Mouse (Mus musculus): Measurements from ENCODE around the gene Rhbdd1. TPM values are rescaled to one million over a fixed set of nuclear protein-coding genes. Genes with fewer than 3 reads are reported as not detected.

Gene Rhbdd1
- polyA plus RNA-seq, 1 experiment from 2014 or later: 10.2 TPM

DNA sequence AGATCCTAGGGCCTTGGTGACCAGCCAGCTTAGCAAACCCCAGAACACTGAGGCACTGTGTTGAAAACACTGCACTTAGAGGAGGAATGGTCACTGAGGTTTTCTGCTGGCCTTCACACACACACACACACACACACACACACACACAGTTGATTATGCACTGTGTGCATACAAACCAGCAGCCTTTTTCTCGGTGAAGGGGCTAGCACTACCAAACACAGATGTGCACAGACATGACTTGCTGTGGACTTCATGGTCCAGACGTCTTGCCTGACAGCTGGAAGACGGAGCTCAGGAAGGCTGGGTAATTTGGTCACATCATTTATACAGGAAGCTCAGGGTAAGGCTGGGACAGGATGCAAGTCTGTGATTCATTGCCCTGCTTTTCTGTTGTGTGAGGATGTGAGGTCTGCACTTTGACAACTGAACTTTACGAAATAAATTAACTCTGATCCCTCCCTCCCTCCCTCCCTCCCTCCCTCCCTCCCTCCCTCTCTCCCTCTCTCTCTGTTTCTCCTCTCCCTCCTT, 58.6 kb downstream of the Rhbdd1 start:
- H3K9me3 ChIP-seq: no peaks in the 10 kb centered on the region
- 29% methylated on average over 4 of the region's 4 CpGs for WGBS
- H3K9ac ChIP-seq: no peak overlapping the region
- no peaks in the 10 kb centered on the region for H3K36me3 ChIP-seq
- no peaks in the 10 kb centered on the region for H3K27me3 ChIP-seq (replicated peaks)
- H3K27ac ChIP-seq: no peak overlapping the region
- no peak overlapping the region for H3K4me3 ChIP-seq (replicated peaks)
- H3K4me1 ChIP-seq (replicated peaks): no peaks in the 10 kb centered on the region
- no peak for ATAC-seq
- H3K4me2 ChIP-seq (replicated peaks): no peak overlapping the region

DNA sequence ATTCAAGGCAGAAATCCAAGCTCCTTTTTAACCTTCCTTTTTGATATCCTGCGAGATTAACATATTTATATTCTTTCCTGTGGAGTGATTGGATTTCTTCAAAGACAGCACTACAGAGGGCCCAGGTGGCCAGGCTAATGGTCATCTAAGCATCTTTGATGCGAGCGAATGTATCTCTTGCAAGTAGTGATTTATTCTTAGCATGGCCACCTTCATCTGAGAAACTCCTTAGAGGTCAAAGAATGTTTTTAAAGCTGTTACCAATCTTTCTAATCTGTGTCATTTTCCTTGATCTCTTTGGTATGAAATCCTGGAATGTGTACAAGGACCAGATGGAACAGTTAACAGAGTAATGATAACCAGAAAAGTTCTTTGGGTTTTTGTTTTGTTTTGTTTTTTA, 59.2 kb downstream of the Rhbdd1 start:
- Histone ChIP-seq H3K27ac (no peak overlapping the region), H3K36me3 (no peaks in the 10 kb centered on the region), H3K4me2 (replicated peaks) (no peak overlapping the region), H3K4me1 (replicated peaks) (no peaks in the 10 kb centered on the region), H3K4me3 (replicated peaks) (no peak overlapping the region), H3K9me3 (no peaks in the 10 kb centered on the region), H3K9ac (no peak overlapping the region), H3K27me3 (replicated peaks) (no peaks in the 10 kb centered on the region)
- WGBS: 61% methylated on average over 3 of the region's 3 CpGs
- no peak for ATAC-seq

DNA sequence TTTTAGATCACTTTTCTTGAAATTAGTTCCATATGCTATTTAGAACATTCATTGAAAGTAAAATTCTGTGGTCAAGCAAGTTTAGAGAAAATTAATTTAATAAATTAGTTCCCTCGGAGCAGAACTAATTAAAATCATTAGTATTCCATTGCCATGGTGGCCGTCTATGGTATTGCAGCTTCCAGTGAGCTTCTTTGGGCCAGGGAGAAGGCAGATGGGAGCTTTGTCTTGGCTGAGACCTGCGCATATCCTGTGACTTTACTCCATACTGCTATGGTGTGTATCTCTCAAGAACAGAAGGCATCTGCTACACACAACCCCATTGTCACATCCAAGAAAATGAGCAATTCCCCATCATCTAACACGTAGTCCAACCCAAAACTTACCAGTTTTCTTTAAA, 65.7 kb downstream of the Rhbdd1 start:
- Histone ChIP-seq H3K9me3 (no peaks in the 10 kb centered on the region), H3K4me3 (replicated peaks) (no peak overlapping the region), H3K27me3 (replicated peaks) (no peaks in the 10 kb centered on the region), H3K9ac (no peak overlapping the region), H3K36me3 (no peaks in the 10 kb centered on the region), H3K27ac (no peak overlapping the region), H3K4me1 (replicated peaks) (peaks cover 6% of the 10 kb centered on the region; the same call in 1 of the 2 replicates), H3K4me2 (replicated peaks) (no peak overlapping the region)
- no peak for ATAC-seq
- 78% methylated on average over 4 of the region's 4 CpGs for WGBS

DNA sequence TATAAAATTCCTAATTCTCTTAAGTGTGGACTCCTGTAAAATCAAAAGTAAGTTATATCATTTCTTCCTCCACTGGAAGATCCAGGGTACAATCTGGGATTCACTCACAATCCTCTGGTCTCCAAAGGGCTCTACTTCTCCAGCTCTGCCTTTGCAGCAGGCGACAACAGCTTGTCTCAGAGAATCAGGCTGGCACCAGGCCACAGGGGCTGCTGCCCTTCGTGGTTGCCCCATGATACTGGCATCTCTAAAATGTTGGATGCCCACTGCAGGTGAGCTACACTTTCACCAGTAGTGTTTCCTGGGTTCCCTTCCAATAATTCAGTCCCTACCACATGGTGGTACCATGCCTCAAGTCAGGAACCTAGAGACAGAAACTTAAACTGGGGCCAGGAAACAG, 67.9 kb downstream of the Rhbdd1 start:
- H3K27ac ChIP-seq: no peak overlapping the region
- no peaks in the 10 kb centered on the region for H3K27me3 ChIP-seq (replicated peaks)
- peaks cover 6% of the 10 kb centered on the region; the same call in 1 of the 2 replicates for H3K4me1 ChIP-seq (replicated peaks)
- no peaks in the 10 kb centered on the region for H3K9me3 ChIP-seq
- 90% methylated on average over 2 of the region's 2 CpGs for WGBS
- no peak overlapping the region for H3K4me2 ChIP-seq (replicated peaks)
- no peak for ATAC-seq
- no peaks in the 10 kb centered on the region for H3K36me3 ChIP-seq
- H3K9ac ChIP-seq: no peak overlapping the region
- no peak overlapping the region for H3K4me3 ChIP-seq (replicated peaks)

DNA sequence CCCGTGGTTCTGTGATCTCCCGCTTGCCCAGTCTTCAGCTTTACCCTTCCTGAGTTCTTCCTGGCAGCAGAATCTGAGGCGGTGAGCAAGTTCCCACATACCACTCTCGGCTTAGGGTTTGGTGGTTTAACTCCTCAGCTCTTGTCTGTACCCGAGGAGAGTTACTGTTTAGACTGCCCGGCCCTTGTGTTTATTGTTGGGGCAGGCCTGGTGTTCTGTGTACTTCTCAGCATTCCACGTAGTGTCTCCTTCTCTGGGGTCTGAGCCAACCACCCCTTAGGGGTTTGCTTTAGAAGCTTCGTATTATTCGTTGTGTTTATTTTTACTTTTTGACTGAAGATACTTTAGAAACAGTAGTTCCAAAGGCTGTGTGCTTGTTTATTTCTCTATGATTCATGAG, 68.8 kb downstream of the Rhbdd1 start:
- Histone ChIP-seq H3K36me3 (no peaks in the 10 kb centered on the region), H3K9me3 (no peaks in the 10 kb centered on the region), H3K4me3 (replicated peaks) (no peak overlapping the region), H3K4me2 (replicated peaks) (no peak overlapping the region), H3K4me1 (replicated peaks) (peaks cover 6% of the 10 kb centered on the region; the same call in 1 of the 2 replicates), H3K9ac (no peak overlapping the region), H3K27ac (peak overlapping the region; percentile 44; the same call in 1 of the 2 replicates), H3K27me3 (replicated peaks) (no peaks in the 10 kb centered on the region)
- no peak for ATAC-seq
- 26% methylated on average over 9 of the region's 9 CpGs for WGBS

DNA sequence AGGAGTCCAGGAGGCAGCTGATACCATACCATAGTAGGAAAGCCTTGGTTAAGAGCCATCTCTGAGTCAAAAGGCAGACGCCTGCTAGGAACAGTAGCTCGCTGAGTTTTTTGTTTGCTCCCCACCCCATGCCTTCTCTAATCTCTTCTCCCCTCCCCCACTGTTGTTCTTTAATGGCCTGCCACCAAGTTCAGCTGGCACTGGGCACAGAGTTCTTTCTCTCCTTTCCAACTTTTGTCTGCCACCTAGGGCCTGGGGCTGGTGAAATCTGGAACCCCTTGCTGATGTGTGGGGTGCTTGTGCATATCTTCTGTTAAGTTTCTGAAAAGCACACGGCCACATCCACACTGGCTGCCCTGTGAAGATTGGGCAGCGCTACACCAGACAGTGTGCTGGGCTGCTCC, 69.6 kb downstream of the Rhbdd1 start:
- Histone ChIP-seq H3K36me3 (no peaks in the 10 kb centered on the region), H3K4me1 (replicated peaks) (peaks cover 6% of the 10 kb centered on the region; the same call in 1 of the 2 replicates), H3K4me2 (replicated peaks) (no peak overlapping the region), H3K4me3 (replicated peaks) (no peak overlapping the region), H3K9me3 (no peaks in the 10 kb centered on the region), H3K27ac (no peak overlapping the region), H3K27me3 (replicated peaks) (no peaks in the 10 kb centered on the region), H3K9ac (no peak overlapping the region)
- ATAC-seq: no peak
- WGBS: 57% methylated on average over 4 of the region's 4 CpGs

DNA sequence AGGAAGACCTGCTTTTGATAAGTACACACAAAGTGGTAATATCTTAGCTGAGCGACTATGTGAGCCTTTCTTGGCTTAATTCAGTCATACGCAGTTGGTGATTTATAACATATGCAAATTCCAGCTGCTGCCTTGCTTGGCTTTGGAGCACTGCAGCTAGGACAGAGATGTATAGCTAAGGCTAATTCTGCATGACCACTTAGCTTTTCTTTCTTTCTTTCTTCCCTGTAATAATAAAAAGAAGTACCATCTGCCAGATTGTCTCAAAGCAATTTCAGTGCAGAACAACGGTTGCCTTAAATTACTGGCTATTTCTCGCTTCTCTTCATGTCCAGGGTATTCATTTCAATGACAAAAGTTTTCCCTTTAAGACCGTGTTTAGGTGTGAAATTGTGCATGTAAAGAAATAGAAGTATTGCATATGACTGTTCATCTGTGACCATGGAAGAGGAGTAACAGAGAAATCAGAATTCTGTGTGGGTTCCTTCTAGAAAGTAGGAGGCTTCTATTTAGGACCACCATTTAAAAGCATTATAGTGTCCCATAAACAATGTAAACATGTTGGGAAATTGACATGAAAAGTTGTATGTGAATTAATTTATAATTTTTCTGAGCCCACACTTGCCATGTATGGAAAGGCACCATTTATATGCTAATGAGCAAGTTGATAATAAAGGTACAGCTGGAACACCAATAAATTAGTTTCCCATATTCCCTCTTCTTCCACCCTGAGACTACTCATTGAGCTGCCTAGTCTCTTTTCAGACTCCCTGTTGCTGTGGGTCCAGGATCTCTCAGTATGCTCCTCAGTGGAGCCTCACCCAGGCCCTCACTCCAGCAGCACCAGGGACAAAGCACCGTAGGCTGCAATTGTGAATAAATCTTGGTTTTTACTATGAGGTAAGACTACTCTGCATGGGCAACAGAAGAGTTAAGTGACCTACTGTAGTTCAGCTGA, 70.8 kb downstream of the Rhbdd1 start:
- Histone ChIP-seq H3K9ac (no peak overlapping the region), H3K9me3 (no peaks in the 10 kb centered on the region), H3K27ac (no peak overlapping the region), H3K4me3 (replicated peaks) (no peak overlapping the region), H3K4me1 (replicated peaks) (peaks cover 6% of the 10 kb centered on the region; the same call in 1 of the 2 replicates), H3K36me3 (no peaks in the 10 kb centered on the region), H3K27me3 (replicated peaks) (no peaks in the 10 kb centered on the region), H3K4me2 (replicated peaks) (no peak overlapping the region)
- no peak for ATAC-seq
- 62% methylated on average over 6 of the region's 6 CpGs for WGBS

DNA sequence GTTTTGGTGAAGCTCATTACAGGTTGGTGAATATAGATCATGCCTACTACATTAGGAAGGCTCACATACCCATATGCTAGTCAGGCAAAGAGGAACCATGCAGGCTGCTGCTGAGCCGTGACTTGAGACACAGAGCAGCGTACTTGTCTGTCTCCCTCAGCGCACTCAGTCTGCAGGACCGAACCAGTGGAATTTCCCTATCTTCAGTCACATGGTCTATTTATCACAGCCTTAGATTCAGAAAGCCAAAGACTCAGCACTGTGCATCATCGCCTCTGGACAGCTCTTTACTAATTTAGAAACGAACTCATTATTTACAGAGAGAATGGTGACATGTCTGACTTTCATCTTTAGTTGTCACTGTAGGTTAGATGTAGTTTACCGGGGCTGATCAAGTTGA, 73.1 kb downstream of the Rhbdd1 start:
- Histone ChIP-seq H3K9ac (no peak overlapping the region), H3K9me3 (no peaks in the 10 kb centered on the region), H3K27me3 (replicated peaks) (no peaks in the 10 kb centered on the region), H3K4me1 (replicated peaks) (peaks cover 6% of the 10 kb centered on the region; the same call in 1 of the 2 replicates), H3K36me3 (no peaks in the 10 kb centered on the region), H3K4me2 (replicated peaks) (no peak overlapping the region), H3K27ac (no peak overlapping the region), H3K4me3 (replicated peaks) (no peak overlapping the region)
- WGBS: 81% methylated on average over 7 of the region's 7 CpGs
- no peak for ATAC-seq

DNA sequence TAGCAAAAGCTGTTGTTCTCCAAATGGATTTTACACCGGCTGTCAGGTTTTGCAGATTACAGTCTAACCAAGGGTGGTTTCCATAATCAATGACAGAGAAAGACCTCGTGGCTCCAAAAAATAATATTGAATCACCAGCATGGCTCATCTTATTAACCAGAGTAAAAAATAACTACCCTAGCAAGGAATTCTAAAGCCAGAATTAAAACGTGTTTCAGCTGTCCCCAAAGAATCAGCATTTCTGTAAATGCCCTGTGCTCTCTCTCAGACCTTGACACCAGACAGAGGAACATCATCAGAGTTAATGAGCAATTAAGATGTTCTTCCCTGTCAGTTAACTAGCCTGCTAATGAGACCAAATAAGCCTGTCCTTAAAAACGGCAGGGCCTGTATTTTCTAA, 79.1 kb downstream of the Rhbdd1 start:
- no peak for ATAC-seq
- Histone ChIP-seq H3K9ac (no peak overlapping the region), H3K36me3 (no peaks in the 10 kb centered on the region), H3K4me2 (replicated peaks) (no peak overlapping the region), H3K4me3 (replicated peaks) (no peak overlapping the region), H3K27me3 (replicated peaks) (no peaks in the 10 kb centered on the region), H3K27ac (no peak overlapping the region), H3K4me1 (replicated peaks) (no peaks in the 10 kb centered on the region), H3K9me3 (no peaks in the 10 kb centered on the region)
- WGBS: 75% methylated on average over 4 of the region's 4 CpGs

DNA sequence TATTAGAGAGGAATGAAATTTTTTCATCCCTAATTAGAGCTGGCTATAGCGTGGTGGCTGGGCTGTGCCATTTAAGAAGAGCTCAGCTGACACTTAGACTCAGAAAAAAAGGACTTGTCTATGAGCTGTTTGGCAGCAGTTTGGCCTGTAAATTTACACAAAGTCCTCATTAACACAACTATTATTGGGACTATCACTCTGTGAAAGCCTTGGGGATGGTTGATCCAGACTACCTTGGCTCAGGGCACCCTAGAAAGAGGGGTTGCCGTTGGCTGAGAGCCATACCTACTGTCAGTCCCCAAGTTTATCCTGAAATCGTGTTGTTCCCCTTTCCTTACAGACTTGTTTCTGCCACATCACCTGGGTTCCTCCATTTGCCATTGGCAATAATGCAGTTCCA, 91.5 kb downstream of the Rhbdd1 start:
- WGBS: 90% methylated on average over 3 of the region's 3 CpGs
- Histone ChIP-seq H3K4me1 (replicated peaks) (no peaks in the 10 kb centered on the region), H3K9ac (no peak overlapping the region), H3K27me3 (replicated peaks) (no peaks in the 10 kb centered on the region), H3K9me3 (no peaks in the 10 kb centered on the region), H3K4me3 (replicated peaks) (no peak overlapping the region), H3K4me2 (replicated peaks) (no peak overlapping the region), H3K36me3 (no peaks in the 10 kb centered on the region), H3K27ac (no peak overlapping the region)
- no peak for ATAC-seq

DNA sequence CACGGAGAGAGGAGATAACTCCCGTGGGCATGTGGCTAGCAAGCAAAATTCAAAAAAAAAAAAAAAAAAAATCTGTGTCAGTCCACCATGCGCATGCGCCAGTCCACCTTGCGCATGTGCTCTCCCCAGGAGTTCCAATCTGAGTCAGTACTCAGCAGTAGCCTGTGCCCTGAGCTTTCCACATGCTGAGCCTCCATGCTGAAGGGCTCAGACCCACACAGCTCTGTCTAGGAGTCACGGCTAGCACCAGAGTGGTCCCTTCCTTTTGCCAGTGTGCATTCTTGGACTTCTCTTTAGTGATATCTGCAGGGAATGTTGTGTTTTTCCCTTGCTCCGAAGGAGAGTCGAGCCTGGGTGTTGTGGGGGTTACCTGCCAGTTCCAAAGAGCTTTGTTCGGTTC, 93.0 kb downstream of the Rhbdd1 start:
- ATAC-seq: no peak
- Histone ChIP-seq H3K36me3 (no peaks in the 10 kb centered on the region), H3K4me1 (replicated peaks) (0 out of 2 replicates have a peak, but pooled peaks cover under 1% of the 10 kb centered on the region), H3K27ac (no peak overlapping the region), H3K4me3 (replicated peaks) (no peak overlapping the region), H3K9me3 (no peaks in the 10 kb centered on the region), H3K27me3 (replicated peaks) (no peaks in the 10 kb centered on the region), H3K9ac (no peak overlapping the region), H3K4me2 (replicated peaks) (no peak overlapping the region)
- WGBS: 89% methylated on average over 9 of the region's 9 CpGs

DNA sequence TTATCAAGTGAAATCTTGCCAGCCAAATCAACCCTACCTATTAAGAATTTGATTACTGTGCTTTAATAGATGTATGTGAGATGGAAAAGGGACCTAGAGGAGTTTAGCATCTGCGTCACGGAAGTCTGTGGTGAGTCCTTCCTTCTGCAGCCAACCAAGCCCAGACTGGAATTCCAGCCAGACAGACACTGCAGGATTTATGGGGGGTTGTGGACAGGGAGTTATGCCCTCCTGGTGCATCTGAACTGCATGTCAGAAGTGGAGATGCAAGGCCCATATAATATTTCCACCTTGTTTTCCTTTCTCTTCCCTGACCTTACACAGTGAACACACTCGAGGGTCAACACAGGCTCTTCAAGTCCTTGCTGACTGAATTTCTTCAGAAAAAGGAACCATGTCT, 94.3 kb downstream of the Rhbdd1 start:
- no peak overlapping the region for H3K27ac ChIP-seq
- no peak overlapping the region for H3K9ac ChIP-seq
- WGBS: 61% methylated on average over 3 of the region's 3 CpGs
- ATAC-seq: no peak
- no peak overlapping the region for H3K4me3 ChIP-seq (replicated peaks)
- H3K36me3 ChIP-seq: no peaks in the 10 kb centered on the region
- H3K4me2 ChIP-seq (replicated peaks): no peak overlapping the region
- H3K27me3 ChIP-seq (replicated peaks): no peaks in the 10 kb centered on the region
- no peaks in the 10 kb centered on the region for H3K9me3 ChIP-seq
- 0 out of 2 replicates have a peak, but pooled peaks cover 2% of the 10 kb centered on the region for H3K4me1 ChIP-seq (replicated peaks)

DNA sequence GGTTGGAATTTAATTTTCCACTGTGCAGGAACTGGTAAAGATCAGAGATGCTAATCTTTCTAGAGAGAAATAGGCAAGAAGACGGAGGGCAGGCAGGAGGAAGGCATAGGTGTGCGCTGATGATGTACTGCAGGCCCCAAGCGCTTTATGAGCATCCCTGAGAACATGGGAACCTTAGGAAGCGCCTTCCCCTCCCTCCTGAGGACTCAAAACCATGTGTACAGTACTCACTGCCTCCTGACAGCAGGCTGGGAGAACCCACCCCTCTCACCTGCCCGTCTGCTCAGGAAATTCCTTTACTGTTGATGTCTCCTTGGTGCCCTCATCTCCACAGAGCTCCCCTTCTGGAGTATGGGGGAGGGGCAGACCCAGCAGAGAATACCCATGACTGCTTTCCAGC, 95.3 kb downstream of the Rhbdd1 start:
- Histone ChIP-seq H3K9me3 (no peaks in the 10 kb centered on the region), H3K27me3 (replicated peaks) (no peaks in the 10 kb centered on the region), H3K36me3 (no peaks in the 10 kb centered on the region), H3K4me1 (replicated peaks) (0 out of 2 replicates have a peak, but pooled peaks cover 2% of the 10 kb centered on the region), H3K9ac (no peak overlapping the region), H3K4me3 (replicated peaks) (no peak overlapping the region), H3K27ac (no peak overlapping the region), H3K4me2 (replicated peaks) (no peak overlapping the region)
- WGBS: 72% methylated on average over 5 of the region's 5 CpGs
- ATAC-seq: no peak
